Mouse (Mus musculus): ENCODE results near the gene Cfap36.

Cfap36 gene

GRCm38 (mm10) chr11:29246883-29247650, at the start of gene Cfap36:
Gene Cfap36 (minus strand): TSS chr11:29247409.
- DNase-seq (ENCODE audit: low spot score in 2 of 2) = peak; percentile 86 to 94

- no peak for DNase-seq (ENCODE audit: low spot score in 2 of 2)
Measured at GRCm38 (mm10) chr11:29287305-29287704, 40.1 kb upstream of the Cfap36 start.

- DNase-seq (ENCODE audit: low spot score in 2 of 2) = no peak
Measured at GRCm38 (mm10) chr11:29286040-29286439, 38.8 kb upstream of the Cfap36 start.

GRCm38 (mm10) chr11:29274758-29275157, 27.5 kb upstream of the Cfap36 start:
- no peak for DNase-seq (ENCODE audit: low spot score in 2 of 2)

- peak; percentile 38 to 69 for DNase-seq (ENCODE audit: low spot score in 2 of 2)
Measured at GRCm38 (mm10) chr11:29267824-29268223, 20.6 kb upstream of the Cfap36 start.

- no peak for DNase-seq (ENCODE audit: low spot score in 2 of 2)
Measured at GRCm38 (mm10) chr11:29254643-29255042, 7.4 kb upstream of the Cfap36 start.

GRCm38 (mm10) chr11:29248386-29248785, 1.2 kb upstream of the Cfap36 start:
- DNase-seq (ENCODE audit: low spot score in 2 of 2) = no peak

GRCm38 (mm10) chr11:29247725-29248124, 516 bp upstream of the Cfap36 start:
- no peak for DNase-seq (ENCODE audit: low spot score in 2 of 2)

- DNase-seq (ENCODE audit: low spot score in 2 of 2) = no peak
Measured at GRCm38 (mm10) chr11:29245988-29246387, 1.2 kb downstream of the Cfap36 start.

GRCm38 (mm10) chr11:29241961-29242360, 5.2 kb downstream of the Cfap36 start:
- no peak for DNase-seq (ENCODE audit: low spot score in 2 of 2)

GRCm38 (mm10) chr11:29239353-29239752, 7.9 kb downstream of the Cfap36 start:
- no peak for DNase-seq (ENCODE audit: low spot score in 2 of 2)

GRCm38 (mm10) chr11:29238551-29238950, 8.7 kb downstream of the Cfap36 start:
- no peak for DNase-seq (ENCODE audit: low spot score in 2 of 2)

- DNase-seq (ENCODE audit: low spot score in 2 of 2) = no peak
Measured at GRCm38 (mm10) chr11:29238047-29238446, 9.2 kb downstream of the Cfap36 start.

- DNase-seq (ENCODE audit: low spot score in 2 of 2) = no peak
Measured at GRCm38 (mm10) chr11:29237364-29237763, 9.8 kb downstream of the Cfap36 start.

- no peak for DNase-seq (ENCODE audit: low spot score in 2 of 2)
Measured at GRCm38 (mm10) chr11:29233569-29233968, 13.6 kb downstream of the Cfap36 start.

GRCm38 (mm10) chr11:29228957-29229356, 18.3 kb downstream of the Cfap36 start:
- no peak for DNase-seq (ENCODE audit: low spot score in 2 of 2)

- DNase-seq (ENCODE audit: low spot score in 2 of 2) = no peak
Measured at GRCm38 (mm10) chr11:29224754-29225153, 22.5 kb downstream of the Cfap36 start.

GRCm38 (mm10) chr11:29222310-29222709, 24.9 kb downstream of the Cfap36 start:
- DNase-seq (ENCODE audit: low spot score in 2 of 2) = no peak

GRCm38 (mm10) chr11:29219055-29219454, 28.2 kb downstream of the Cfap36 start:
- no peak for DNase-seq (ENCODE audit: low spot score in 2 of 2)

GRCm38 (mm10) chr11:29216196-29216595, 31.0 kb downstream of the Cfap36 start:
- no peak for DNase-seq (ENCODE audit: low spot score in 2 of 2)

GRCm38 (mm10) chr11:29209774-29210173, 37.4 kb downstream of the Cfap36 start:
- DNase-seq (ENCODE audit: low spot score in 2 of 2) = no peak

GRCm38 (mm10) chr11:29203653-29204052, 43.6 kb downstream of the Cfap36 start:
- no peak for DNase-seq (ENCODE audit: low spot score in 2 of 2)

- DNase-seq (ENCODE audit: low spot score in 2 of 2) = no peak
Measured at GRCm38 (mm10) chr11:29188981-29189380, 58.2 kb downstream of the Cfap36 start.

- no peak for DNase-seq (ENCODE audit: low spot score in 2 of 2)
Measured at GRCm38 (mm10) chr11:29181751-29182150, 65.5 kb downstream of the Cfap36 start.

All from frontal cortex, postnatal 36 days (tissue).